Mouse (Mus musculus) gastrocnemius, postnatal 14 days (tissue): ENCODE measurements around the gene Kiz. TPM values are rescaled to one million over a fixed set of nuclear protein-coding genes. Genes with fewer than 3 reads are reported as not detected.

ENCODE experiments used
- DNase-seq: peaks from one replicate; pipeline ENCODE4 v3.0.0; 2021; ENCODE audit warnings: mixed read lengths
- intact Hi-C: fragments of 180-260 bp; cut with DNase I; formaldehyde crosslinking; loops from one replicate; pipeline ENCODE4 v1.15.1; 2025; ENCODE audit warnings: low total_unique reads
- long read RNA-seq, 2 experiments: library from polyadenylated mRNA; stranded (forward); transcript quantifications; one replicate each; pipeline ENCODE4 v2.0.0; 2021
- total RNA-seq, 2 experiments: library from RNA; stranded (reverse); gene quantifications; 2 replicates each; pipeline ENCODE4 v1.2.3; 2021

Gene Kiz
- 10 to 100 TPM; 19.9 to 25.1 TPM for total RNA-seq
- long read RNA-seq, experiment 1, transcript Kiz-201 (14 exons, 2,183 nt) = major isoform, 27 of 41 reads
- long read RNA-seq, experiment 1, partial matches to known transcripts = 4 of 41 reads
- long read RNA-seq, experiment 1, other reads (novel, unspliced or antisense) = 10 of 41 reads
- long read RNA-seq, experiment 2, transcript Kiz-201 (14 exons, 2,183 nt) = major isoform, 36 of 50 reads
- long read RNA-seq, experiment 2, partial matches to known transcripts = 0 of 50 reads
- long read RNA-seq, experiment 2, other reads (novel, unspliced or antisense) = 14 of 50 reads

- intact Hi-C loops = no loop called here
- DNase-seq = peak; percentile 94
Measured at GRCm38 (mm10) chr2:146855599-146856039, at the start of gene Kiz. Gene Kiz (plus strand): TSS chr2:146855864.

GRCm38 (mm10) chr2:146809706-146810256, 45.9 kb upstream of the Kiz start:
- intact Hi-C loops = no loop called here
- no peak for DNase-seq

DNA sequence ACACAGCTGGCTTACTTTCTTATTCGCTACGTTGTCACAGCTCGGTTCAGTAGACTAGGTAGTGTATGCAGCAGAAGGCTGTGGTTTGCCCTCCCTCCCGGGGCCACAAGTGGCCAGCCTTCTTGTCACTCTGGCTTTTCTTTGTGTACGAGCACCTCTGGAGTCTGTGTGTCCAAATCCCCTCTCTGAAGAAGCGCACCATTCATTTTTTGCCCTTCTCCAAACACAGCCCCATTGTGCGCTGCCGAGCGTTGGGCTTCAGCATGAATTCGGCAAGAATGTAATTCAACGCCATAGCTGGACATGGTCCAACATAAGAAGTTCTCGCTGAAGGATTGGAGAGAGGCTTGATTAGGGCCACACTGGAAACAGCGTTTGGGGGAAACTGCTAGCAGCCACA, 45.0 kb upstream of the Kiz start:
- intact Hi-C loops = no loop called here
- DNase-seq = no peak

- intact Hi-C loops = no loop called here
- DNase-seq = no peak
Measured at GRCm38 (mm10) chr2:146814978-146815377, 40.7 kb upstream of the Kiz start.

DNA sequence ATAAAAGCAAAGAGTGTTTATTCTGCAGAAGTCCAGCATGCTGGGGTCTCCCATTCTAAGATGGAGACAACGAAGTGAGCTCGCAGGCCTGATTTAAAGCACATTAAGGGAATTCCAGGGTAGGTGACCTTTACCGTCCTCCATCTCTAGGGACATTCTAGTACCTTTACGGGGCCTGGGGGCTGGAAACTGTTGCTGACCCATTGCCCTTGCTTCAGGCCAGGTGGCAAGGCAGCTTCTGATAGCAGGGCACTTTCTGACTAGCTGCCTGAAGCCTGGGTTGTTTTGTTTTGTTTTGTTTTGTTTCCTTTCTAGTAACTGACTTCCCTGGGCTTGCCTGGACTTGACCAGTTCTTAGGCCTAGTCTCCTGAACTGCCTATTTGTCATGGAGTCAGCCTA, 36.6 kb upstream of the Kiz start:
- intact Hi-C loops = no loop called here
- DNase-seq = no peak

DNA sequence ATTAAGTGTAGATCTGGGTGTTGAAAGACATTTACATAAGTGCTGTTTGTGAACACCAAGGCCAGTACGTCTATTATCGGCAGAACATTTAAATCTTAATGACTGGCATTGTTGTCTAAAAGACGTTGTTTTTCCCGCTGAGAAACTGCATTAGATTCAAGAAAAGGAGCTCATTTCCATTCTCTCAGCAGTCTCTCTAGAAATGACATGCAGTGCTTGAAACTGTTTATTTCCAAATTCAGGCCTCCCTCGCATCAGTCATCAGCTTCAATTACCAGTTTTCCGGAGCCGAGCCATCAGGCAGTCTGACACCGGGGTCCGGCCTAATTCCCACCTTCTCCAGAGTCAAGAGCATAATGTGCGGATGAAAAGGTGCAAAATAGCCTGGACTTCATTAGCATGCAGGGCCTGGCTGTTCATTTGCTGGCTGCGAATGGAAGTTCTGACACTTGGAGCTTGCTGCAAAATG, 32.1 kb upstream of the Kiz start:
- DNase-seq = no peak
- intact Hi-C loops = no loop called here

DNA sequence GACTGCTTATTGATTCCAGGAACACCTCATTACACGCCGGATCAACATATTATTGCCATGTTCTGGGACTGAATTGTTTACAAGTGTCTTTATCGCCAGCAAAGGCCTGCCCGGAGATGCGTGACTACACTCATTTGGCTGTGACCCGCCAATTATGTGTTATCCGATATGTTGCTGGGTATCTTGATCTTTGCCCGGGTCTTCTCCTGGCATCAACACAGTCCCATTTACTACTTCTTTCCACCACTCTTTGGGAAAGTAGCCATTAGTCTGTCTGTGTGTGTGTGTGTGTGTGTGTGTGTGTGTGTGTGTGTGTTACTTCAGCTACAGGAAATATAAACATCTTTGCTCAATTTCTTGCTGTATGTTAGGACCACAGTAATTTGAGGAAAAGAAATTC, 31.6 kb upstream of the Kiz start:
- DNase-seq = no peak

GRCm38 (mm10) chr2:146828006-146828405, 27.7 kb upstream of the Kiz start:
- intact Hi-C loops = no loop called here
- no peak for DNase-seq

More for the DNA sequence above, 31.6 kb upstream of the Kiz start:
- intact Hi-C loops = no loop called here

- intact Hi-C loops = loop anchor here (10.0 kb wide), 1 partner anchor 251 kb away; the partner anchor contains the start of gene Nkx2-4
Measured at GRCm38 (mm10) chr2:146833222-146834063, 22.2 kb upstream of the Kiz start.

GRCm38 (mm10) chr2:146834064-146834313, 21.7 kb upstream of the Kiz start:
- intact Hi-C loops = loop anchor here (10.0 kb wide), 1 partner anchor 251 kb away; the partner anchor contains the start of gene Nkx2-4
- DNase-seq = no peak

More at GRCm38 (mm10) chr2:146833222-146834063, 22.2 kb upstream of the Kiz start:
- DNase-seq = no peak

DNA sequence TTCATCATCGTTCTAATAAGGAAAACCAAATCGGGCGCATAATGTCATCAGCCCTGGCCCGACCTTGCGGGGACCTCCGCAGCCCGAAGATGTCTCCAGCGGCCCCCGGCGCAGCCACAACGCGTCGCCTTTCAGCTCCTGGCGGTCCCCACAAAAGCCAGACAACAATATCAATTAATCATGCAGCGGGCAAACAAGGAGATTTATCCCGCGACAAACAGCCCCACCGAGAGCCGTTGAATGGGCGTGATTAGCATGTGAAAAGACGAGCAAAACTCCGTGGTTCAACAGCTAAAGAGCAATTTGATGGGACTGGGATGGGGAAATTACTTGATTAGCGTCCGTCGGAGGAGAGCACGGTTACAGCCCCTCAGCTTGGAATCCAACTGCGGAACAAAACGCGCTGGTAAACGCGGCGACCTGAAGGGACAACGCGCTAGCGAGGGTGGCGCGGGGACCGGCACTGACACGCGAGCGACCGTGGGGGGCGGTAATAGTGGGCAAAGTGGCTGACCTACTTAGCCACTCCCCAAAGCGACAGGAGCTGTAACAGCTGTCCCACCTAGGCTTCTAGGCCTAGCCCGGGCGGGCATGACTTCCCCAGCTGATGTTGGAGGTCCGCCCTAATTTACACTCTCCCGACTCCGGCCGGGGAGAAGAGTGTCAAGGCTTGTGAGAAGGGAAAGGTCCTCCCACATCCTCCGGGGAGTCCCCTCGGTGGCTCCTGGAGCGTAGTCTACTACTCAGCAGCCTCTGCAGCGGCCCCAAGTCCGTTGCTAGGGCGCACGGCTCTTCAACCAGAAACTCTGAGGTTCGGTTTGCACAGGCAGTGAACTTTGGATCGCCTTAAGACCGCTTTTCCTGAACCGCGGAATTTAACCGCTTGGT, 21.1 kb upstream of the Kiz start:
- intact Hi-C loops = loop anchor here (10.0 kb wide), 1 partner anchor 250 kb away; the partner anchor contains the start of gene Nkx2-4

GRCm38 (mm10) chr2:146835241-146835990, 20.2 kb upstream of the Kiz start:
- no peak for DNase-seq
- intact Hi-C loops = loop anchor here (10.0 kb wide), 1 partner anchor 249 kb away; the partner anchor contains the start of gene Nkx2-4

More for the DNA sequence above, 21.1 kb upstream of the Kiz start:
- peak; percentile 6 for DNase-seq

GRCm38 (mm10) chr2:146836246-146836645, 19.4 kb upstream of the Kiz start:
- DNase-seq = no peak
- intact Hi-C loops = loop anchor here (10.0 kb wide), 1 partner anchor 249 kb away; the partner anchor contains the start of gene Nkx2-4

DNA sequence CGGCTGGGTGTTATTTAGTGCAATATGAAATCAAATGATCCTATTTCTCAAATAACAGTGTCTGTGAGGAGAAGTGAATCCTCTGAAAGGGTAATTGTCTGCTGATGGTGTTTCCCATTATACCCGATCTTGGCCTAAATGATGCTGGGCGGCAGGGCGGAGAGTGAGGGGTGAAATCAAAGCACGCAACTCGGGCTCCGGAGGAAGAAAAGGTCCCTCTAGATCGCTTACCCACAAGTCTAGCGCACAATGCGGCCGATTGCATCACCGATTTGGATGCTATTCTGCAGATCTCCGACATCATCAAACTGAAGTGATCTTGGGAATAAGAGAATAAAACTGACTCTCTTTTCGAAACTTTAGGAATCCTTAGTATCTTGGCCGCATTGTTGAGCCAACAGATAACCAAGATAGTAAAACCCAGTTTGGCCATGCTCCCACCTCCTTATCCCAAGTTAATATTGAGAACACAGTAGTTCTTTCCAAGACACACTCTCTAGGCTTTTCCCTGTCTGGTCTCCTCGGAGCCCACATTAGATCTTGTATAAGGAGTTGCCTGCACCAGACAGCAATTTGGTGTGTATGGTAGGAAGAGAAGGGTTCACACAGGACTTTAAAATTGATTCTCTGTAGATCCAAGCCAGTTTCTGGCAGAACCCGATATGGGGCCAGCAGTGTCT, 18.7 kb upstream of the Kiz start:
- DNase-seq = no peak
- intact Hi-C loops = loop anchor here (10.0 kb wide), 1 partner anchor 248 kb away; the partner anchor contains the start of gene Nkx2-4

DNA sequence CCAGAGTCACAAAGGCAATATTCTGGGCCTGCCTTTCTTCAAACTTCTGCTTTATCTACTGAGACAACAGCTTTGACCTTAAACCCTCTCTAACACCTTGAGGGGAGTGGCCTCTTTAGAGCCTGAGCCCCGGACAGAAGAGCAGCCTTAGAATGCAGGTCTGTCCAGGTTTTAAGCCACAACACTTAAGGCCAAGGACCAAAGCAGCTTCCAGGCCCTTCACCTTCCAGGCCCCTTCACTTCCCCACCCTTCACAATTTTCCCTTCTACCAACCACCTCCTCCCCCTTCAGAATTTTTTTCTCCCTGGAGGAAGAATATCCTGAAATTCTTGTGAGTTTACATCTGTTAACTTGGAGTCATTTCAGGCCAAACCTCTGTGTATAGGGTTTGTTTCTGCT, 18.0 kb upstream of the Kiz start:
- intact Hi-C loops = loop anchor here (10.0 kb wide), 1 partner anchor 247 kb away; the partner anchor contains the start of gene Nkx2-4
- DNase-seq = no peak

- DNase-seq = no peak
- intact Hi-C loops = loop anchor here (10.0 kb wide), 1 partner anchor 246 kb away; the partner anchor contains the start of gene Nkx2-4
Measured at GRCm38 (mm10) chr2:146838596-146839302, 16.9 kb upstream of the Kiz start.
